Mouse (Mus musculus): ENCODE data around the gene Atn1. TPM values are rescaled to one million over a fixed set of nuclear protein-coding genes. Genes with fewer than 3 reads are reported as not detected.

The Atn1 gene
- total RNA-seq, 2 experiments from 2014 or later = 0.94 to 10.0 TPM

DNA sequence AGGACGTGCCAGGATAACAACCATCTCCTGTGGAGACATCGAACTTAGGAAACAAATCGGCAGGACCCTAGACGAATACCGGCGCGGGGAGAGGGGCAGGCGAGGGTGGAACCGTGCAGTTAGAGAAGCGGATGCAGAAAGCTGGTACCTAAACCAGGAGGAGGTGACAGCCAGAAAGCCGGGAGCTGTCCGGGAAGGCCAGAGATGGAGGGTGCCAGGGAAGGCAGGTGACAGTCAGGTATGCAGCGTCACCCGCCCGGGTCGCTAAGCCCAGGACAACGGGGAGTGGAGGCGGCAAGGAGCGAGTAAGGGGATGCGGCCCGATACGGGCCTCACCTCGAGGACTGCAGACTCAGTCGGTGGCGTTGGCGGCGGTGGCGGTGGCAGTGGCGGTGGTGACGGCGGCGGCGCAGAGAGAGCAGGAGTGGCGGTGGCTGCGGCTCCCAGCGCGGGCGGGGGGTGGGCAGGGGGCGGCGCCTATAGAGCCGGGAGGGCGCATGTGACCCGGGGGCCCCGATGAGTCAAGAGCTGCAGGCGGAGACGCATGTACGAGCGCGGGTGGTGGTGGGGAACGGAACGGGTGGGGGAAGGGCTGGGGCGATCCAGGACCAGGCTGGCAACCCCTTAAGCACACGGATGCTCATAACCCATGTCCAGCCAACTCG is 12.9 kb upstream of the Atn1 start, which contains the start of gene Eno2:
Gene Eno2, minus strand, starts transcription at position 573 of the 665 bp plus-strand sequence.
- no peak for ATAC-seq (replicated peaks; ENCODE audit: low FRiP score, poor library complexity, severe bottlenecking)

DNA sequence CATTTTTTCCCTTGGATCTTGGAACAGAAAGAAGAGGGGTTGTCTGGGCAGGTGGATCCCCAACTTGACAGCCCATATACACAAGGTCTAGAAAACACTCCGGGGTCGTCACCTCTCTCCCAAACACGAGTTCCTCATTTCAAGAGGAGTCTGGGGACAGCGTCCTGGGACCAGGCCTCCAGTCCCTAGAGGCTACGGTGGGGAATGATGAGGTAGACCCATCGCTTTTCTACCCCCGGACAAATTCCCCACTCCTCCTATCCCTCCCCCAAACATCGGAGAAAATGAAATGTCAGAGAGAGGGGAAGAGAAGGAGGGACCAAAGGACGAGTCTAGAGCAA is 12.3 kb upstream of the Atn1 start:
- no peak for ATAC-seq (replicated peaks; ENCODE audit: low FRiP score, poor library complexity, severe bottlenecking)

DNA sequence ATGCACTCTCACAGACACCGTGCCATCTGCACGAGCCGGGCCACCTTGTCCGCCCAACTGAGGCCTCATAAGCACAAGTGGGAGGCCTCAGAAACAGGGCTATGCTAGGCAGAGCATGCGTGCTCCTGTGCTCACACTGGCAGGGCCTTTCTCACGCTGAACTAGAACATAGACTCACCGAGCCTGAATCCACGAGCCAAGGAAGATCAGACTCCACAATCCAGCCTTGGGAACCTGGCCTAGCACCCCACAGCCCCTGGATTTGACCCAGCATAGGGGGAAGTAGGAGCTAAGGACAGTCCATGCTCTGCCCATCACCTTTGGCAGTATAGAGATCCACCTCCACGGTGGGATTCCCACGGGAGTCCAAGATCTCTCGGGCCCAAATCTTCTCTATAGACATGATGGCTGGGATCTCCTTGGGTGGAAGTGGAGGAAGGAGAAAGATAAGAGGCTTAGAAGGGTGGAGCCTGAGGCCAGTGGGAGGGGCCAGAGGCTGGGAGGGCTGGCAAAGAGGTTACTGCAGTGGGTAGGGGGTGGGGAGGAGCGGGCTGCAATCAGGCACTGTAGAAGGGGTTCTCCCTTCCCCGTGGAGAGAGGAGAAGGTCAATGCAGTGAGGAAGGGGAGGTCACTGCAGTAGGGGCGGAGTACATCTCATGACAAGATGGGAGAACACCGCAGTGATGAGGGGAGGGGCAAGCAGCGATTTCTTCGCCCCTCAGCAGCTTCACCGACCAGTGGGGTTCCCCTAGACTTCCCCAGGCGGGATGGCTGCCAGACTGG is 11.8 kb upstream of the Atn1 start:
- ATAC-seq (replicated peaks; ENCODE audit: low FRiP score, poor library complexity, severe bottlenecking) = no peak

DNA sequence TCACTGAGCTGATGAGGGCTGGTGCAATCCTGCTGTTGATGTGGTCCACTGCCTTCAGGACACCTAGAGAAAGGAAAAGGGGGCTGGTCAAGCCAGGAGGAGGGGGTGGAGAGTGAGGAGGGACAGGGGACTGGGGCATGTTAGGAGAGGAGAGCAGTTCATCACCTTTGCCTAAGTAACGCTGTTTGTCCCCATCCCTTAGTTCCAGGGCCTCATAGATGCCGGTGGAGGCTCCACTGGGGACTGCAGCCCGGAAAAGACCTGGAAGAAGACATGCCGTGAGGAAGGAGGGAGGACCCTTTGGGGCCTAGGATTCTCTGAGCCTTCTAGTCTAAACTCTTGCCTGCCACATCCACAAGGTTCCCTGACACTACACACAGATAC is 11.2 kb upstream of the Atn1 start:
- no peak for ATAC-seq (replicated peaks; ENCODE audit: low FRiP score, poor library complexity, severe bottlenecking)

DNA sequence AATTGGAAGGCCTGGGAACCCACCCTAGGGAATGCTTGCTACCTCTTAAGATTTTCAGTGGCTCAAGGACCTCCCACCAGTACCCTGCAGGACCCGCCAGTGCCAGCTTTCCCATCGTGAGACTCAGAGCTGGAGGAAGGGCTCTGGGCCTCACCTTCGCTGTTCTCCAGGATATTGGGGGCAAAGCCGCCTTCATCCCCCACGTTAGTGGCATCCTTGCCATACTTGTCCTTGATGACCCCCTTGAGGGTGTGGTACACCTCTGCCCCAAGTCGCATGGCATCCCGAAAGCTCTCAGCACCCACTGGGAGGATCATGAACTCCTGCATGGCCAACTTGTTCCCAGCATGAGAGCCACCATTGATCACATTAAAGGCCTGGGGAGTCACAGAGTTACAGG is 9.6 kb upstream of the Atn1 start:
- no peak for ATAC-seq (replicated peaks; ENCODE audit: low FRiP score, poor library complexity, severe bottlenecking)

DNA sequence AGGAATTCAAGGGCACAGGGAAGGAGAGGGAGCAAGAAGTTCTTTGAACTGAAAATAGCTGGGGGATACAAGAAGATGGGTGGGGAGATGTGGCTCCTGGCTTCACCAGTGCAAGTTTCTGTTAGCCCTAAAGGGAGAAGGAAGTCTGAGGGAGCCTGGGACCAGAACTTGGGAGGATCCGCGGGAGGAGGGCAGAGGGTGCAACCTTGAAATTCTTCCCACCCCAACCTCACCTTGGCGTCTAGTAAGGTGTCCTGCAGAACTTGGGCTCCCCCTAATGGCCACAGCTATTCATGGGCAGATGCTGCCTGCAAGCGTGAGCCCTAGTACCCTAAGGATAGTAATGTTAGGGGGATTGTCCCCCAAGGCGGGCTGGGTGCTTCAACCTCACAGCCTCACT is 2.9 kb upstream of the Atn1 start:
- peak; percentile 84 for ATAC-seq (replicated peaks; ENCODE audit: low FRiP score, poor library complexity, severe bottlenecking)

DNA sequence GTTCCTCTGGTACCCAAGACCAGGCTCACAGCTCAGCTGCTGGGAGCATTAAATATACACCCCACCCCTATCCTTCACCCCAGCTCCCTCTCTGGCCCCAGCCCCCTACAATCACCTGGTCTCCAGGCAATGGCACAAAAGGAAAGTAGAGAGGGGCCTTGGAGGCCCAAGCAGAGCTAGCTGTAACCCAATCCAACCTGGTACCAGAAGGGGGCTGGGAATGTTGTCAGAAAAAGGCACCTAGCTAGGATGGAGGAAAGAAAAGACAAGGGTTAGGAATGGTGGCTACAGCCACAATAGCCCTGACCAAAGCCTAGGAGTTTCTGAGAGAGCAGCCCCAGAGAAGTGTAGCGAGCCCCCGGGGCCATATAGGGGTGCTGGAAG is 2.5 kb upstream of the Atn1 start:
- no peak for ATAC-seq (replicated peaks; ENCODE audit: low FRiP score, poor library complexity, severe bottlenecking)

DNA sequence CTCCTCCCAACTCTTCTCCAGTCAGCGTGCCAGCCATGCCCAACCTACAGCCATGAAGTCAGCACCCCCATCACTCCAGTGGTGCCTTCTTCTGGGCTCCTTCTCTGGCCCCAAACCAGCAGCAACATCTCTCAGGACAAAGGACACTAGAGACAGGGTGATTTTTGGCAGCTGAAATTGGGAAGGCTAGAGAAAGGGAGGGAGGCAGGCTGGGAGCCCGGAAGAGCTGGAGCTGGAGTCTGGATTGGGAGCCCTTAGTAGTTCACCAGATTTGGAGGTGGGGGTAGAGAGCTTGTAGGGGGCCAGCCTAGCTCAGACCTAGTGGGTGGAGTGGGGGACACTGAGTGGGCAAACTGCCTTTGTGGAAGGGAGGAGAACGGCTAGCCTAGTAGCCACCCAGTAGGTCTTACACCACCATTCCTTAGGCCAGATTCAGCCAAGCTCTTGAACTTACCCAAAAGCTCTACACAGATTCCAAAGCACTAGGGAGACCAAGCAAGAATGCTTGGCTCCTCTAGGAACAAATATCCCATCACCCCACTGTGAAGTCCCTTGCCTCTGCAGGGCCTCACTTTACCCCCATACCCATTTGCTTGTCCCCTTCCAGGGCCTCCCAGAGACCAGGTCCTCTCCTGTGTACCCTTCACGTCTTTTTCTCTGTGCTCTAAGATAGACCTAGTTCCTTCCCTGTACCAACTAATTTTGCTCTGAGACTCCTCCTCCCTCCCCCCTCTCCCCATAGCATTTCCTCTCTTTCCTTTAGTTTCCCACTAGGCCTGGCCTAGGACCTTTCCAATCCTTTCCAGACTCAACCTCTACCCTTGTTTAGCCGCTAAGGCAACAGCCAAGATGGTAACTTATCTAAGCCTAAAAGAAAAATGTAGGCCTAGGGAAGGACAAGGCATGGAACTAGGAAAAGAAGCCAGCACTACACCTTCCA is 1.9 kb upstream of the Atn1 start:
- no peak for ATAC-seq (replicated peaks; ENCODE audit: low FRiP score, poor library complexity, severe bottlenecking)

DNA sequence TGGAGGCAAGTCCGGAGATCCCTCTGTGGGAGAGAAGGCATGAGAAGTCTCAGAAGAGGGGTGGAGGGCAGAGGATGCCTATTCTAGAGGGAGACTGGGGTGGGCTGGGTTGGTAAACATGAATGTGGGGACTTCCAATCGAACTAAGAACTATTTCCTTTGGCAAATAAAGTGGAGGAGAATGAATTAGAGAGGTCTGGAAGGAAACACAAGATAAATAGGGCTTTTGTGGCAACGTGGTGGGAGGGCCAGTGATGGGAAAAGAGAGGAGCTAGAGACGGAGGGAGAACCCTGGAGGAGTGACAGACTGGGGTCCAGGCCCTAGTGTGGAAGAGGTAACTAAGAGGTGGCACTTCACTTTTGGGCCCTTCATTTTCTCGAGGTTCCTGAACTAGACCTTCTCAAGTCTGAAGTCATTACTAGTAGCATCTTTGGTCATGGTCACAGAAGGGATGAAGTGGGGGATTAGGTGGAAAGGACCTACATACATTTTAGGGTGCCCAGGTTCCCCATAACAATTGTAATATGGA is 1.1 kb upstream of the Atn1 start:
- ATAC-seq (replicated peaks; ENCODE audit: low FRiP score, poor library complexity, severe bottlenecking) = no peak

DNA sequence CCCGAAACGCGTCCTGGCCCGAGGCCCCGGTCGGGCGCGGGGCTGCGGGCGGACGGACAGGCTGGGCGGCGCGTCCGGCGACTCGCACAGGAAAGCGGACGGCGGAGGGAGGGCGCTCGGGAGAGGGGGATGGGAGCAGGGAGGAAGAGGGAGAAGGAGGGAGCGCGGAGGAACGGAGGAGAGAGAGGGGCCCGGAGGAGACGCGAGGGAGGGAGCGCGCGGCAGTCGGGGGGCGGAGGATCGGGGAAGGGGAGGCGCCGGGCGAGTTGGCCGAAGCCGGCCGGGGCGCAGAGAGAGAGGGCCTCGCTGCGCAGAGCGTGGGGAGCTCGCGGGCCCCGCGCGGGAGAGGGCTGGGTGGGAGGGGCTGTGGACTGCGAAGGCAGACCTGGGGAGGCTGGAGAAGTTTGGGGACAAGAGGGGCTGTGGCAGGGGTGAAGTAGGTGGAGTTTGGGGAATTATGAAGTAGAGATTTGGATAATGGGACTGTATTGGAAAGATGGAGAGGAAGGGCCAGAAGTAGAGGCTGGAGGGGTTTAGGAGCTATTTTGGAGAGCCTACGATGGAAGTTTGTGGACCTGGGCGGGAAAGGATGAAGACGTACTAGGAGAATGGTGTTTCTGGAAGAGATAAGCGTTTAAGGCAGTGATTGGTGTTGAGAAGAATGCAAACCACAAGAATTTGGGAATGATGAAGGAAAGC is 477 bp upstream of the Atn1 start:
- ATAC-seq (replicated peaks; ENCODE audit: low FRiP score, poor library complexity, severe bottlenecking) = no peak

DNA sequence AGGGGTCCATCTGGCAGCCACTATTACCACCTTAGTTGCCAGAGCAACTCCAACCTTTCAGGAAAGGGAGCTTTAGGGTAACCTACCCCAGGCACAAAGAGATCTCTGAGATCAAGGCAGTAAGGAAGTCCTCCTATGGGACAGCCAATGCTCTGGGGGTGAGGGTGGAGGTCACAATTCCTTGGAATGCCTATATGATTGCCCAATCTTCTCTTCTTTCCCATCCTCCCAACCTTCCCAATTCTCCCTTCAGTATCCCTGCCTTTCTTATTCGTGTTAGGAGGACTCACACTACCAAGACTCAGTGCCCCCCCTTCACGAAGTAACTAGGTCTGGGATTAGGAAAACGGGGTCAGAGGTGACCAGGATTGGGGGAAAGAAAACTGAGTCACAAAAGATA is 1.0 kb downstream of the Atn1 start:
- no peak for ATAC-seq (replicated peaks; ENCODE audit: low FRiP score, poor library complexity, severe bottlenecking)

DNA sequence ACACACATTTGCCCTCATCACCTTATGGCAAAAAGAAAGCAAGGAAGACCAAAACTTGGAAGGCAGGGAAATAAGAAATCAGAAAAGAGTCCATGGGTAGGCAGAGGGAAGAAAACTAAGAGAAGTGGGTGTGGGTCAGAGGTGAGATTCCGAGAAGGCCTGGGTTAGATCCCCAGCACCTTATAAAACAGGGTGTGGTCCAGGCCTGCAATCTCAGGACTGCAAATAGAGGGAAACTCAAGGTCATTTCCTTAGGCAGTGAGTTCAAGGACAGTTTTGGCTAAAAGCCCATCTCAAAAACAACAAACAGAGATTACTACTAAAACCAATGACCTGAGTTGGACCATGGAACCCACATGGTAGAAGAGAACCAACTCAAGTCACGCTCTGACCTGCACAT is 2.5 kb downstream of the Atn1 start:
- ATAC-seq (replicated peaks; ENCODE audit: low FRiP score, poor library complexity, severe bottlenecking) = no peak

DNA sequence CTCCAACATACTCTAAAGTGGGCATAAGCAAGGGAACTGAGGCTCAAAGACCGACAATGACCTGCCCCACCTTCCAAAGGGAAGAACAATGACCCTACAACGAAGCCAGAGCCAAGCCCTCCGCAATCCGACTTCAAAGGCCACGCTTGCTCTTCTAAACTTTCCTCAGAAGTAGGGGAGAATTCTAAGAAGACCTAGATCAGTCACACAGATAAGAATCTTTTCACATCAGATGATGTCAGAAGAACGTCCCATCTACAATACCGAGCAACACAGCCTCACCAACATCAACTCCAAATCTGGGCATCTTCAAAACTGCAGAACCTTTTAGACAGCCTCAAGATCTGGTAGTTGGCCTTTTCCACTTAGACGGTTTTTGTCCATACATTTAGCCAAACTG is 5.9 kb downstream of the Atn1 start:
- ATAC-seq (replicated peaks; ENCODE audit: low FRiP score, poor library complexity, severe bottlenecking) = no peak

DNA sequence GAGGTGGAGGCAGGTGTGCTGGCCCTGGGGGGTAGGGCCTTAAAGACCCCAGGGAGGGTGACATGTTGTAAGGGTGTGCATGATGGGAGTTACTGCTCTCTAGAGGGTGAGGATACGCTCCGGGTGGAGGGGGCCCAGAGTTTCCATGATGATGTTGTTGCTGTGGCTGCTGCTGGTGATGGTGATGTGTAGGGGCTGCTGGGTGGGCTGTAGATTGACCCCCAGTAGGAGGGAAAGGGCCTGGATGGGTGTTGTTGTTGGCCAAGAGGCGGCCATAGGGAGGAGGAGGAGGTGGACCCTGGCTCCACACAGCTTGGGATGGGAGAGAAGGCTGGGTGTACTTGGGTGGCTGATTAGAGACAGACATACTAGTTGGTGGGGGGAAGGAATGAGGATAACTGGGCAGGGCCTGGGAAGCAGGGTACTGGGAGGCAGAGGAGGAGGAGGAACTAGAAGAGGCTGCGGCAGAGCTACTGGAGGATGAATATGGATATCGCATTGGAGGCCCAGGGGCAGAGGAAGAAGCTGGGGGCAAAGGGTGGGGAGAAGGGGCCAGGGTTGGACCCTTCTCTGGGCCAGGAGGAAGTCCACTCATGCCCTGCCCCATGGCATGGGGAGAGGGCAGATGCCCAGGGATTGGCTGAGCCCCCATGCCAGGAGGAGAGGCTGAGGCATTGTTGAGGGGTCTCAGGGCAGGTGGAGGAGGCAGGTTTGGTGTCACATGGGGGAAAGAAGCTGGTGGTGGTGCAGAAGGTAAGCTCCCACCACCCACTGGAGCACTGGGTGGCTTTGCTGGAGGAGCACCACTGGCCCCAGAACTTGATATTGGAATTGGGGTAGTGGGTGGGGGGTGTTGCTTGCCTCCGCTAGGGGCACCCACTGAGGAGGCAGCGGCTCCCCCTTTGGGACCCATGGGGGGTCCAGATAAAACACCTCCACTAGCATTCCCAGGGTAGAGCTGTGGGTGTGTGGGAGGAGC is 9.4 kb downstream of the Atn1 start:
- no peak for ATAC-seq (replicated peaks; ENCODE audit: low FRiP score, poor library complexity, severe bottlenecking)

DNA sequence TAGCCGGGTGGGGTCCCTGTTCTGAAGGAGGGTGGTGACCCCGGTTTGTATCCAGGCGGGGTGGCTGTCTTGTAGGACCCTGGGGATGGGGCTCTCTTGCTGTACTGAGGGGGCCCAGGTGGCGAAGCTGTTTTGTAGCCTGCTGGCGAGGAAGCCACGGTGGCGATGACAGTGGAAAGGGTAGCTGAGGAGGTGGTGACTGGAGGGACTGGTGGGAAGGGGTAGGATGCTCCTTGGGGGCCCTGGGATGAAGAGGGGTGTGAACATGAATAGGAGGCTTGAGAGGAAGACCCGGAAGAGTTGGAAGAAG is 10.1 kb downstream of the Atn1 start:
- ATAC-seq (replicated peaks; ENCODE audit: low FRiP score, poor library complexity, severe bottlenecking) = no peak

DNA sequence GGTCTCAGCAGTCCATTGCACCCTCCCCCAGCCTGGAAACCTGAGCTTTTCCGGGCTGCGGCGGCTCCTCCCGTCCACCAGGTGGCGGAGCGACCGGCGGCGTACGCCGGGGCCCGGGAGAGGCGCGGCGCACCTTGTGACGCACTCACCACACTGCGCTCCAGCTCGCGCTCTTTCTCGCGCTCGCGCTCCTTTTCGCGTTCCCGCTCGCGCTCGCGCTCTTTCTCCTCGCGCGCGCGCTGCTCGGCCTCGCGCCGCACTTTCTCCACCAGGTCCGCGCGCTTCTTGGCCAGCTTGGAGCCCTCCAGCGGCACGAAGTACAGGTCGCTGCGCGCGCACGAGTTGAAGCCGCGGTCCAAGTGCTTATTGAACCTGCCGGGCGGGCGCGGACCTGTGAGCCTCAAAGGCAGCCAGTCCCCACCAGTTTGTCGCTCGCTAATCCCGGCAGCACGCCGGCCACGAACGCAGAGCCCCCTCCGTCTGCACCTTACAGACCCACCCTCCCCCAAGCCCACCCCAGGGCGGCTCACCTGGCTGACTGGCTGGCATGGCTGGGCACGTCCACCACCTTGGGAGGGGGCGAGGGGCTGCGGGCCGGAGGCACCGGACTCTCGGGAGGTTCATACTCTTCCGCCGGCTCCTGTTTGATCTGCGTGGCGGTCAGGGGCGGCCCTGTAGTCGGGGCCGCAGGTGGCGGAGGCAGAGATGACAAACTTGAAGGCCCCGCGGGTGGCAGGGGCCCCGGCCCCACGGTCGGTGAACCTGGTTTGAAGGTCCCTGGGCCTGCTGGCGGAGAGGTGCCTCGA is 10.6 kb downstream of the Atn1 start:
- ATAC-seq (replicated peaks; ENCODE audit: low FRiP score, poor library complexity, severe bottlenecking) = peak; percentile 72

DNA sequence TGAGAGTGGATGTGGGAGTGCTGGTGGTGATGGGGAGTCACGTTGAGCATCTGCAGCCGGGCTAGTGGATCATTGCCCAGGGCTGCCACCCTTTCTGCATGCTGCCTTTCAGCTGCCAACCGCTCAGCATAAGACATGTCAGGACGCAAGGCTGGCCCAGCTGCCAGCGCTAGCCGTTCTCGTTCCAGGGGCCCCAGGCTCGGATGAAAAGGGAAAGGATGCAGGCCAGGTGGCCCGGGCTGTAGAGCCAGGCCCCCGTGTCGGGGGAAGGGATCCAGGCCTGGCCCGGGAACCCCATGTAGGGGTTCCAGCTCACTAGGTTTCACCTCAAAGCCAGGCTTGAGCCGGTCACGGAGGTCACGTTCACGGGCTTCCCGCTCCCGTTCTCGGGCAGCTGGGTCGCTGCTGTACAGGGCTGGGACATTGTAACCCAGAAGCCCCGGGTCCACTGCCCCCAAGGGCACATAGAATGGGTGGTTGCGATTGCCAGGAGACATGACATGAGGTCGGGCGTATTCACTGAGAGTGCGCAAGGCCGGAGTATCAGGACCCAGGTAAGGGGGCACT is 11.5 kb downstream of the Atn1 start:
- ATAC-seq (replicated peaks; ENCODE audit: low FRiP score, poor library complexity, severe bottlenecking) = no peak

DNA sequence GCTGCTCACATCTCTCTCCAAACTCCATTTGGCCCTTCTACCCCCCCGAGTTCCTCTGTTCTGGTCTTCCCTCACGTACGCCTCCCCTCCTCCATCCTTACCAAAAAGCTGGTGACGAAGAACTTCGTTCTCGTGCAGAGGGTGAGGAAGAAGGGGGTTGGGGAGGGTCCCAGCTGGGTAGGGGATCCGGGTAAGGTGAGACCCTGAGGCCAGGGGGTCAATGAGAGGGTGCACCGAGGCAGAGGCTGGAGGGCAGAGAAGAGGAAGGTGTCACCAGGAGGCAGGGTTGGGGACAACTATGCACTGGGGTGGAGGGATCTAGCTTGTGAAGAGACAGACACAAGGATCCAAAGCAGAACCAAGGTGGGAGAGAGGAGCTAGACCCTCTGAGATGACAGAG is 12.7 kb downstream of the Atn1 start:
- no peak for ATAC-seq (replicated peaks; ENCODE audit: low FRiP score, poor library complexity, severe bottlenecking)

Data from erythroblast, adult 5-6 weeks (primary cell).